Mouse (Mus musculus) forebrain, embryonic 10.5 days (tissue): ENCODE results near the gene Nenf. TPM values are rescaled to one million over a fixed set of nuclear protein-coding genes. Genes with fewer than 3 reads are reported as not detected.

Experiments used
- DNase-seq: peaks from one replicate; pipeline ENCODE4 v3.0.0-alpha.2; 2017; ENCODE audit warnings: low spot score; ENCODE audit errors: extremely low spot score
- H3K27ac ChIP-seq: fragments of 300-500 bp; sonication (generic); 2 replicates; pipeline ENCODE4 v1.5.1; 2016; ENCODE audit warnings: mild to moderate bottlenecking
- H3K27me3 ChIP-seq: fragments of 300-500 bp; sonication (generic); 2 replicates; pipeline ENCODE4 v1.6.1; 2016; ENCODE audit warnings: mild to moderate bottlenecking; ENCODE audit not compliant: poor library complexity, severe bottlenecking
- H3K36me3 ChIP-seq: fragments of 300-500 bp; sonication (generic); replicated peaks from 2 replicates; pipeline ENCODE4 v1.6.1; 2016; ENCODE audit warnings: mild to moderate bottlenecking, moderate library complexity
- H3K4me1 ChIP-seq: fragments of 300-500 bp; sonication (generic); 2 replicates; pipeline ENCODE4 v1.6.1; 2016
- H3K4me3 ChIP-seq: fragments of 300-500 bp; sonication (generic); 2 replicates; pipeline ENCODE4 v1.5.1; 2016; ENCODE audit warnings: mild to moderate bottlenecking, moderate library complexity
- H3K9me3 ChIP-seq: fragments of 300-500 bp; sonication (generic); 2 replicates; pipeline ENCODE4 v1.6.1; 2016; ENCODE audit warnings: mild to moderate bottlenecking, moderate library complexity
- WGBS: fragments of 180-500 bp; shearing (Covaris S2); methylation state at CpG from one replicate; pipeline ENCODE4 v1.1.7; 2016; 5-methylcytosine and 5-hydroxymethylcytosine counted together
- polyA plus RNA-seq: library from polyadenylated mRNA; unstranded; fragments of >200 nt; fragmentation: Nextera tagmentation; extraction: Ambion mirVana; gene quantifications from 2 replicates; pipeline ENCODE4 v1.2.1, GENCODE M21; 2016

The Nenf gene
- polyA plus RNA-seq, 1 experiment from 2014 or later, result 51.9 TPM

DNA sequence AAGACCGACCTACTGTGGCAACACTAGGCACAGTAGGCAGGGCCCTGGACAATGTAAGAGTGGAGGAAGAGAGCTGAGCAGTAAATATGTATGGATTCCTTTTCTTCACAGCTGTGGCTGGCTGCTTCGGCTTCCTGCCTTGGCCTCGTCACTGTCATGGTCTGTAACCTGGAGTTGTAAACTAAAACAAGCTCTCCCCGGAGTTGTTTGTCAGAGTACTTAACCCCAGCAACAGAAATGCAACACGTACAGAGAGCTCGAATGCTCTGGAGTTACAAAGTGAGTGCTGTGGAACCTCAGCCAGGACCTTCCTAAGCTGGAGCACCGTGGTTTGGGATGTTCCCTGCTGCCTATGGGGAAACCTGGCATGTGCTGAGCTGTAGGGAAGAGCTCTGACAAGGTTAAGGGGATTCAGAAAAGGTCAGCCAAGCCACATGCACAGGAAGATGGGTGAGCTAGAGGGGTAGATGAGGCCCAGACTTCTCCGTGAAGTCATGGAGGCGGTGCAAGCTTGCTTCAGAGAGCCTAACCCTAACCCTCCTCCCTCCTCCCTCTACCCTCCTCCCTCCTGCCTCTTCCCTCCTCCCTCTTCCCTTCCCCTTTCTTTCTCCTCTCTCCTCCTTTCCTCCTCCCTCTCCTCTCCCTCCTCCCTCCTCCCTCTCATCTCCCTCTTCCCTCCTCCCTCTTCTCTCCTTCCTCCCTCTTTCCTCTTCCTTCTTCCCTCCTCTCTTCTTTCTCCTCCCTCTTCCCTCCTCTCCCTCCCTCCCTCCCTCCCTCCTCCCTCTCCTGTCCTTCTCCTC, 23.8 kb downstream of the Nenf start:
- WGBS, result 81% methylated on average over 9 of the region's 9 CpGs
- no peak for DNase-seq
- Histone ChIP-seq H3K4me1 (no peaks in the 10 kb centered on the region), H3K27me3 (no peaks in the 10 kb centered on the region), H3K9me3 (no peaks in the 10 kb centered on the region), H3K27ac (no peak overlapping the region), H3K4me3 (no peak overlapping the region), H3K36me3 (no peaks in the 10 kb centered on the region)

- no peaks in the 10 kb centered on the region for H3K9me3 ChIP-seq
- no peak for DNase-seq
- no peaks in the 10 kb centered on the region for H3K27me3 ChIP-seq
- H3K36me3 ChIP-seq, result no peaks in the 10 kb centered on the region
- WGBS, result 88% methylated on average over 2 of the region's 2 CpGs
- H3K4me3 ChIP-seq, result no peak overlapping the region
- H3K27ac ChIP-seq, result no peak overlapping the region
- H3K4me1 ChIP-seq, result no peaks in the 10 kb centered on the region
These were observed 24.9 kb downstream of the Nenf start for GRCm38 (mm10) chr1:191293051-191293450.

GRCm38 (mm10) chr1:191292348-191292747, 25.6 kb downstream of the Nenf start:
- H3K27me3 ChIP-seq, result no peaks in the 10 kb centered on the region
- no peaks in the 10 kb centered on the region for H3K9me3 ChIP-seq
- DNase-seq, result no peak
- H3K27ac ChIP-seq, result no peak overlapping the region
- 82% methylated on average over 5 of the region's 5 CpGs for WGBS
- H3K4me3 ChIP-seq, result no peak overlapping the region
- H3K4me1 ChIP-seq, result no peaks in the 10 kb centered on the region
- H3K36me3 ChIP-seq, result no peaks in the 10 kb centered on the region

DNA sequence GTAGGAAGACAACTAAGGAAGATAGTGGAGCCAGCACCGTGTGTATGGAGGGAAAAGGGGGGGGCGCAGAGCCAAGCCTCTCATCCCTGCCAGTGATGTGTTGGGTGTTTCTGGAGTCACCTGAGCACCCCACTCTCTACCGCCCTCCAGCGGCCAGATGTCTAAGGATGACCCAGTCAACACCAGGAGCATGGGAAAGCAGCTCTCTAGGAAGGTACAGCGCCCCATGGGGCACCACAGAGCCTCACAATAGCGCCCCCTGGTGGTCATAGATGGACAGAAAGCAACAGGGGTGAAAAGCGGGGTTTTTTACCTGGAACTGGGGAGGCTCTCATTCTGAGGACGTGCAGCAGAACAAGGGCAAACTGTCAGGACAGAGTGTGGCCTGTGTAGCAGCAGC, 29.2 kb downstream of the Nenf start:
- Histone ChIP-seq H3K4me3 (no peak overlapping the region), H3K9me3 (no peaks in the 10 kb centered on the region), H3K4me1 (no peaks in the 10 kb centered on the region), H3K27ac (no peak overlapping the region), H3K36me3 (no peaks in the 10 kb centered on the region), H3K27me3 (no peaks in the 10 kb centered on the region)
- 38% methylated on average over 8 of the region's 8 CpGs for WGBS
- peak; percentile 50 for DNase-seq

DNA sequence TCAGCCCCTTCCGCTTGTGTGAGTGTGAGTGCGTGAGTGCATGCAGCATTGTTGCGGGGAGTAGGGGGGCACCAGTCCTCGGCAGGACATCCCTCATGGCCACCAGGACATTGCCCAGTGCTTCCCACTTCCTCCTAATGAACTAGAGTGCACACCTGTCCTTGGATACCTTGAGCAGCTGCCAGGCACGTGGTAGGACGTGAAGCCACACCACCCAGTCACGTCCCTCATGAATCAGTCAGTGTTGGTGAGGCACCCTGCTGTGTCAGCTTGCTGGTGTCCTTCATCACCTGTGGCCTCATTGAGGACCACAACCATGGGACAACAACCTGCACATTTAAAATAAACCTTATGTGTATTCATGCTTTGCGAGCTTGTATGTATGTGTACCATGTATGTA, 33.5 kb downstream of the Nenf start:
- H3K27me3 ChIP-seq, result no peaks in the 10 kb centered on the region
- no peak for DNase-seq
- H3K36me3 ChIP-seq, result no peaks in the 10 kb centered on the region
- WGBS, result 85% methylated on average over 8 of the region's 8 CpGs
- no peaks in the 10 kb centered on the region for H3K9me3 ChIP-seq
- H3K27ac ChIP-seq, result no peak overlapping the region
- peaks cover 9% of the 10 kb centered on the region; the same call in 1 of the 2 replicates for H3K4me1 ChIP-seq
- no peak overlapping the region for H3K4me3 ChIP-seq

DNA sequence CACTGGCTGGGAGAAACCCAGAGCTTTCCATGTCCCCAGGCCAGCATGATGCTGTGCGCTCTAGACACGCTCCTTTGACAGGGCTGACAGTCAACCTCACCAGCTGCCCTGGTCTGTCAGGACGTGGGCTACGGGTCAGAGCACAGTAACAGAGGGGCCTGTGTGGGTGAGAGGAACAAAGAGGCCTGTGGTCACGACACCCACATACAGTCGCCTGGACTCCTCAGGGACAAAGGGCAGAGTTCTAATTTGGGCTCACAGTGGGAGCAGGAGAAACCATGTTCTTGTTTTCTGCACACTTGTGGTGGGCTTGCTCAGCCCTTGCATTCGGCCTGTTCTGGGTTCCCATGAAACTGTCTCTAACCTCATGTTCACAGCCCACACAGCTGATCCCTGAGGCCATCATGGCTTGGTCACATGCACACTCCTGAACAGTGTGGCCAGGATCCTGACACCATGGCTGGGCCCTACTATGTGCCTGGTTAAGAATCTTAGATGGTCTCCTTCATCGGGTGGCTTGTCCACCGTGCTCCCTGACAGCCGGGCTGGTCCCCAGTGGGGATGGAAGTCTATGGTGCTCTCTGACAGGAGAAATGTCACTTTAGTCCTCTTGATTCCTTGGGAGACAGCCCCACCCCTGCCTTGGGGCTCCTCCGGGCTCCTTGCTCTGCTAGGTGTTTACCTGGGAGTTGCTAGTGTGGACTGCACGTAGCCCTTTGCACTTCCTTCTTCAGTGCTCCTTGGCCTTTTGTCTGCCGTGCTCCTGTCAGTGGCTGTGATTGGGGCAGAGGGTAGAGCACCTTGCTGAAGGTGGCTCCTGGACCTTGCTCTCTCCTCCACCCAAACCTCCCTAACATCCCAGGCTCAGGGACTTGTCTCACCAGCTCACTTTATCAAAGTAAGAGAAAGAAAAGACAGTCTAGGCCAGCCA, 34.6 kb downstream of the Nenf start:
- H3K27ac ChIP-seq, result no peak overlapping the region
- 80% methylated on average over 13 of the region's 13 CpGs for WGBS
- H3K27me3 ChIP-seq, result no peaks in the 10 kb centered on the region
- no peak for DNase-seq
- no peaks in the 10 kb centered on the region for H3K36me3 ChIP-seq
- H3K4me1 ChIP-seq, result peaks cover 9% of the 10 kb centered on the region; the same call in 1 of the 2 replicates
- no peak overlapping the region for H3K4me3 ChIP-seq
- H3K9me3 ChIP-seq, result no peaks in the 10 kb centered on the region

DNA sequence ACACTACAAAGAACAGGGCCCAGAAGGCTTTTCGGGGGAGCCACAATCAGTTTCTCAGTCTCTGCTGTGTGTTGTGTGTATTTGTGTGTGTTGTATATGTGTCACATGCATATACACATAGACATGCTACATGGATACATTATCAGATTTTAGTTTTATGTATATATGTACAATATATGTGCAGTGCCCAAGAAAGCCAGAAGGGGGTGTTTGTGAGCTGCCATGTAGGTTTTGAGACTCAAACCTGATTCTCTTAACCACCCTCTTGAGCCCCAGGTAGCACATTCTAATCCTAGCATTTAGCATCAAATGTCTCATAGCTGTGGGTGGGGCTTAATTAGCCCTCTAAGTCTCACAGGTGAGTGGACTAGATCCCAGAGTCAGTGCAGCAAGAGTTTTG, 35.7 kb downstream of the Nenf start:
- H3K36me3 ChIP-seq, result no peaks in the 10 kb centered on the region
- peaks cover 15% of the 10 kb centered on the region for H3K4me1 ChIP-seq
- 91% methylated on average over 1 of the region's 1 CpGs for WGBS
- H3K9me3 ChIP-seq, result no peaks in the 10 kb centered on the region
- no peak overlapping the region for H3K4me3 ChIP-seq
- no peaks in the 10 kb centered on the region for H3K27me3 ChIP-seq
- DNase-seq, result no peak
- H3K27ac ChIP-seq, result no peak overlapping the region

GRCm38 (mm10) chr1:191281171-191281570, 36.8 kb downstream of the Nenf start:
- DNase-seq, result no peak
- H3K4me1 ChIP-seq, result peaks cover 20% of the 10 kb centered on the region
- no peaks in the 10 kb centered on the region for H3K36me3 ChIP-seq
- no peaks in the 10 kb centered on the region for H3K9me3 ChIP-seq
- H3K27me3 ChIP-seq, result no peaks in the 10 kb centered on the region
- no peak overlapping the region for H3K27ac ChIP-seq
- H3K4me3 ChIP-seq, result no peak overlapping the region
- 68% methylated on average over 7 of the region's 7 CpGs for WGBS

GRCm38 (mm10) chr1:191278324-191278723, 39.7 kb downstream of the Nenf start:
- WGBS, result 82% methylated on average over 4 of the region's 4 CpGs
- DNase-seq, result no peak
- Histone ChIP-seq H3K4me3 (no peak overlapping the region), H3K4me1 (peaks cover 23% of the 10 kb centered on the region), H3K36me3 (no peaks in the 10 kb centered on the region), H3K27me3 (no peaks in the 10 kb centered on the region), H3K9me3 (no peaks in the 10 kb centered on the region), H3K27ac (no peak overlapping the region)

GRCm38 (mm10) chr1:191277549-191278059, 40.4 kb downstream of the Nenf start:
- H3K4me1 ChIP-seq, result peaks cover 23% of the 10 kb centered on the region
- whole genome bisulfite sequencing, result 85% methylated on average over 14 of the region's 14 CpGs
- H3K36me3 ChIP-seq, result no peaks in the 10 kb centered on the region
- no peaks in the 10 kb centered on the region for H3K27me3 ChIP-seq
- no peaks in the 10 kb centered on the region for H3K9me3 ChIP-seq
- no peak for DNase-seq
- no peak overlapping the region for H3K4me3 ChIP-seq
- no peak overlapping the region for H3K27ac ChIP-seq

- no peak for DNase-seq
- no peak overlapping the region for H3K27ac ChIP-seq
- H3K9me3 ChIP-seq, result no peaks in the 10 kb centered on the region
- peaks cover 20% of the 10 kb centered on the region for H3K4me1 ChIP-seq
- no peak overlapping the region for H3K4me3 ChIP-seq
- H3K36me3 ChIP-seq, result no peaks in the 10 kb centered on the region
- no peaks in the 10 kb centered on the region for H3K27me3 ChIP-seq
- WGBS, result 95% methylated on average over 4 of the region's 7 CpGs
These were observed 41.8 kb downstream of the Nenf start for GRCm38 (mm10) chr1:191276181-191276580.

GRCm38 (mm10) chr1:191275527-191275926, 42.5 kb downstream of the Nenf start:
- Histone ChIP-seq H3K4me3 (peak overlapping the region; percentile 8; the same call in 1 of the 2 replicates), H3K9me3 (no peaks in the 10 kb centered on the region), H3K27me3 (no peaks in the 10 kb centered on the region), H3K4me1 (peaks cover 14% of the 10 kb centered on the region), H3K36me3 (no peaks in the 10 kb centered on the region), H3K27ac (no peak overlapping the region)
- peak; percentile 77 for DNase-seq
- 7% methylated on average over 12 of the region's 12 CpGs for WGBS

DNA sequence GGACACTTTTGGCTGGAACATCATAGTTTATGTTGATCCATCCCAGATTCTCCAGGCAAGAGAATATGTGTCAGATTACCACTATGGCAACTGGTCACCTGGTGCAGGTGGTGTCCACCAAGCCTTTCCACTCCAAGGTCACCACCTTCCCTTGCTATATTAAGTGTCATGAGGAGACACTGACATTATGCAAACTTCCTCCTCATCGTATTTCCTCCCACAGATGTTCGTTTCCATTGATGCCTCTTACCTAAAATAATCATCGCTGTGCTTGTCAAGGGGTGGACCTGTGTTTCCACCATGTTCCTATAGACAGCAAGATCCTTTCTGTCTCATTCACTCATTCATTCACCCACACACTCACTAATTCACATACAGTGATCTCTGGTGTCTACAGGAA, 45.3 kb downstream of the Nenf start:
- Histone ChIP-seq H3K36me3 (no peaks in the 10 kb centered on the region), H3K27me3 (no peaks in the 10 kb centered on the region), H3K27ac (no peak overlapping the region), H3K4me1 (peaks cover 25% of the 10 kb centered on the region), H3K4me3 (no peak overlapping the region), H3K9me3 (no peaks in the 10 kb centered on the region)
- DNase-seq, result no peak
- 92% methylated on average over 3 of the region's 3 CpGs for WGBS
